ENCODE assay signal across 8 mouse cellular contexts in genomic region chr17:87025269-87025949, GRCm38 (mm10). TPM values are rescaled to one million over a fixed set of nuclear protein-coding genes. Genes with fewer than 3 reads are reported as not detected.
DNase-seq lines count a peak whose midpoint lies in the region; ATAC-seq and TF ChIP-seq lines count a peak whose summit lies in the region.

Pigf (minus strand) TSS chr17:87025406.
Cript (plus strand) TSS chr17:87025550.

- peak; percentile 99 for DNase-seq in CD4-positive helper T cell, adult 2 months (ENCODE audit: low read depth, low spot score)
- DNase-seq in brain, embryonic 18.5 days (ENCODE audit: low read depth, low spot score): peak; percentile 98
- peak; percentile 99 for DNase-seq in kidney, postnatal 0 days (ENCODE audit: low spot score)
- DNase-seq in liver, embryonic 11.5 days (ENCODE audit: low spot score): peak; percentile 94
- peak; percentile 100 for DNase-seq in naive thymus-derived CD4-positive, alpha-beta T cell, adult 2 months (ENCODE audit: low read depth)

- H3K36me3 ChIP-seq in heart, embryonic 12.5 days: peaks cover 26% of the 10 kb centered on the region
- no peaks in the 10 kb centered on the region for H3K36me3 ChIP-seq in kidney, postnatal 0 days (ENCODE audit: insufficient read depth, low read length)
- peaks cover 3% of the 10 kb centered on the region; the same call in 1 of the 2 replicates for H3K36me3 ChIP-seq in liver, embryonic 11.5 days (ENCODE audit: control insufficient read depth, insufficient read depth, low read length)
- no peaks in the 10 kb centered on the region; the same call in 1 of the 2 replicates for H3K36me3 ChIP-seq in stomach, embryonic 14.5 days (ENCODE audit: control insufficient read depth, insufficient read depth, low read length)

- TF ChIP-seq CTCF in kidney, postnatal 0 days (IDR thresholded peaks at IDR 0.05; ENCODE audit: low read depth): peak; percentile 21; the same call in 1 of the 2 replicates

- H3K4me2 ChIP-seq in heart, embryonic 12.5 days: peak within 1 kb of the TSS; percentile 98
- H3K4me2 ChIP-seq in kidney, postnatal 0 days (ENCODE audit: low read length): peak within 1 kb of the TSS; percentile 96
- peak within 1 kb of the TSS; percentile 92 for H3K4me2 ChIP-seq in liver, embryonic 11.5 days
- H3K4me2 ChIP-seq in stomach, embryonic 14.5 days (replicated peaks; ENCODE audit: low read depth, low read length): peak within 1 kb of the TSS; percentile 95

- H3K9me3 ChIP-seq in heart, embryonic 12.5 days (replicated peaks): 0 out of 2 replicates have a peak, but pooled peaks cover 3% of the 10 kb centered on the region
- no peaks in the 10 kb centered on the region for H3K9me3 ChIP-seq in kidney, postnatal 0 days (replicated peaks; ENCODE audit: low read length)
- H3K9me3 ChIP-seq in liver, embryonic 11.5 days (ENCODE audit: control insufficient read depth, low read length): no peaks in the 10 kb centered on the region
- no peaks in the 10 kb centered on the region for H3K9me3 ChIP-seq in stomach, embryonic 14.5 days (ENCODE audit: control insufficient read depth, low read depth, low read length)

- under 1% methylated on average over 43 of the region's 43 CpGs for WGBS in heart, embryonic 12.5 days
- WGBS in kidney, postnatal 0 days: under 1% methylated on average over 42 of the region's 43 CpGs
- WGBS in liver, embryonic 11.5 days: under 1% methylated on average over 43 of the region's 43 CpGs
- under 1% methylated on average over 43 of the region's 43 CpGs for WGBS in stomach, embryonic 14.5 days

- H3K9ac ChIP-seq in heart, embryonic 12.5 days: peak within 1 kb of the TSS; percentile 79
- peak within 1 kb of the TSS; percentile 68 for H3K9ac ChIP-seq in kidney, postnatal 0 days (ENCODE audit: low read depth, low read length)
- peak within 1 kb of the TSS; percentile 75 for H3K9ac ChIP-seq in liver, embryonic 11.5 days (ENCODE audit: low read depth, low read length)
- H3K9ac ChIP-seq in stomach, embryonic 14.5 days (replicated peaks; ENCODE audit: low read depth, low read length): peak within 1 kb of the TSS; percentile 61

- peak; percentile 99 for ATAC-seq in erythroid progenitor cell, adult 5-6 weeks (replicated peaks; ENCODE audit: low FRiP score, poor library complexity, severe bottlenecking)
- peak; percentile 100 for ATAC-seq in heart, embryonic 12.5 days (ENCODE audit: insufficient number of reproducible peaks, low FRiP score)
- peak; percentile 99 for ATAC-seq in kidney, postnatal 0 days (replicated peaks; ENCODE audit: low FRiP score, low read depth)
- peak; percentile 100 for ATAC-seq in liver, embryonic 11.5 days (replicated peaks; ENCODE audit: low FRiP score)
- peak; percentile 100 for ATAC-seq in stomach, embryonic 14.5 days (ENCODE audit: insufficient number of reproducible peaks, insufficient read depth, low FRiP score, low read depth)

- H3K4me1 ChIP-seq in heart, embryonic 12.5 days (replicated peaks): peaks cover 15% of the 10 kb centered on the region
- no peaks in the 10 kb centered on the region for H3K4me1 ChIP-seq in kidney, postnatal 0 days (replicated peaks; ENCODE audit: insufficient read depth, low read length)
- H3K4me1 ChIP-seq in liver, embryonic 11.5 days (replicated peaks; ENCODE audit: control insufficient read depth, insufficient read depth, low read length): peaks cover 5% of the 10 kb centered on the region; the same call in 1 of the 2 replicates
- peaks cover 9% of the 10 kb centered on the region; the same call in 1 of the 2 replicates for H3K4me1 ChIP-seq in stomach, embryonic 14.5 days (ENCODE audit: control insufficient read depth, insufficient read depth, low read length)

- peak within 1 kb of the TSS; percentile 31; the same call in 1 of the 2 replicates for H3K27ac ChIP-seq in heart, embryonic 12.5 days (ENCODE audit: poor library complexity, severe bottlenecking)
- H3K27ac ChIP-seq in kidney, postnatal 0 days: no peak within 1 kb of the TSS
- no peak within 1 kb of the TSS for H3K27ac ChIP-seq in liver, embryonic 11.5 days (ENCODE audit: low read depth, low read length)
- peak within 1 kb of the TSS; percentile 69; the same call in 1 of the 2 replicates for H3K27ac ChIP-seq in stomach, embryonic 14.5 days (ENCODE audit: low read length)

- H3K27me3 ChIP-seq in heart, embryonic 12.5 days (replicated peaks): no peaks in the 10 kb centered on the region
- H3K27me3 ChIP-seq in kidney, postnatal 0 days (ENCODE audit: insufficient read depth, low read length): no peaks in the 10 kb centered on the region
- H3K27me3 ChIP-seq in liver, embryonic 11.5 days (replicated peaks; ENCODE audit: control insufficient read depth, insufficient read depth, low read length): no peaks in the 10 kb centered on the region
- H3K27me3 ChIP-seq in stomach, embryonic 14.5 days (ENCODE audit: control insufficient read depth, insufficient read depth, low read length): no peaks in the 10 kb centered on the region

- peak within 1 kb of the TSS; percentile 89 for H3K4me3 ChIP-seq in heart, embryonic 12.5 days
- H3K4me3 ChIP-seq in kidney, postnatal 0 days (replicated peaks; ENCODE audit: low read depth, low read length): peak within 1 kb of the TSS; percentile 91
- H3K4me3 ChIP-seq in liver, embryonic 11.5 days (ENCODE audit: low read depth, low read length): peak within 1 kb of the TSS; percentile 96
- H3K4me3 ChIP-seq in stomach, embryonic 14.5 days (ENCODE audit: low read depth, low read length): peak within 1 kb of the TSS; percentile 72

RNA-seq across cellular contexts. Expression of gene Pigf, which starts in this region (rescaled TPM):
- 6.3 TPM in 1 of 2 replicates, not detected in the other for total RNA-seq in erythroid progenitor cell, adult 5-6 weeks (2015; ENCODE audit: low replicate concordance)
- 2.4 and 4.3 TPM in 2 replicates for total RNA-seq in erythroid progenitor cell, adult 5-6 weeks (2017; ENCODE audit: low replicate concordance)
- polyA plus RNA-seq in heart, embryonic 12.5 days (2016; fragmentation: Nextera tagmentation; extraction: Ambion mirVana): 16.9 and 21.5 TPM in 2 replicates
- polyA plus RNA-seq in kidney, postnatal 0 days (2015; fragmentation: Nextera tagmentation; extraction: Ambion mirVana): 48.4 and 48.7 TPM in 2 replicates
- 30.7 and 31.3 TPM in 2 replicates for polyA plus RNA-seq in liver, embryonic 11.5 days (2014; fragmentation: Nextera tagmentation; extraction: Ambion mirVana)
- 46.4 and 47.4 TPM in 2 replicates for polyA plus RNA-seq in stomach, embryonic 14.5 days (2014; fragmentation: Nextera tagmentation; extraction: Ambion mirVana)

RNA-seq across cellular contexts. Expression of gene Cript, which starts in this region (rescaled TPM):
- total RNA-seq in erythroid progenitor cell, adult 5-6 weeks (2015; ENCODE audit: low replicate concordance): 53.3 and 91.8 TPM in 2 replicates
- total RNA-seq in erythroid progenitor cell, adult 5-6 weeks (2017; ENCODE audit: low replicate concordance): 37.4 and 51.5 TPM in 2 replicates
- polyA plus RNA-seq in heart, embryonic 12.5 days (2016; fragmentation: Nextera tagmentation; extraction: Ambion mirVana): 115 TPM in 2 replicates
- 171 and 177 TPM in 2 replicates for polyA plus RNA-seq in kidney, postnatal 0 days (2015; fragmentation: Nextera tagmentation; extraction: Ambion mirVana)
- 98.6 and 105 TPM in 2 replicates for polyA plus RNA-seq in liver, embryonic 11.5 days (2014; fragmentation: Nextera tagmentation; extraction: Ambion mirVana)
- polyA plus RNA-seq in stomach, embryonic 14.5 days (2014; fragmentation: Nextera tagmentation; extraction: Ambion mirVana): 132 and 142 TPM in 2 replicates

Comparison
In these comparisons a context has a peak if more than half of its experiments do, and no peak if none do; other contexts are left out.
1. H3K27ac ChIP-seq: peak in heart, embryonic 12.5 days (single experiment) and stomach, embryonic 14.5 days (single experiment); none in kidney, postnatal 0 days (single experiment) and liver, embryonic 11.5 days (single experiment).
2. Peak in every context shown above with its lines, with median percentiles within 50 percentile points of each other: DNase-seq, ATAC-seq, H3K4me2 ChIP-seq, H3K4me3 ChIP-seq and H3K9ac ChIP-seq.